ENCODE assay signal across 11 mouse cellular contexts in genomic region chr4:136176022-136176552, GRCm38 (mm10). TPM values are rescaled to one million over a fixed set of nuclear protein-coding genes. Genes with fewer than 3 reads are reported as not detected.
DNase-seq lines count a peak whose midpoint lies in the region; ATAC-seq and TF ChIP-seq lines count a peak whose summit lies in the region.
"Had no signal": no experiment of that assay in that cellular context is flagged by ENCODE, and none has a peak within 500 bp of the region (broad histone marks: within the 10 kb centered on the region; RNA-seq: fewer than 3 reads in every experiment).

No protein-coding gene starts in this region.

- TF ChIP-seq CTCF in heart, adult 2 months (IDR thresholded peaks at IDR 0.05), result no peak
- no peak for TF ChIP-seq CTCF in thymus, adult 2 months (IDR thresholded peaks at IDR 0.05; ENCODE audit: borderline replicate concordance, control insufficient read depth, extremely low read depth, insufficient read depth, low read length, poor library complexity)

- H3K27ac ChIP-seq in heart, embryonic 13.5 days (replicated peaks), result 0 out of 2 replicates have a peak overlapping the region, but pooled peaks have one; percentile 72
- H3K27ac ChIP-seq in heart, adult 2 months, result no peak overlapping the region
- peak overlapping the region; percentile 94 for H3K27ac ChIP-seq in thymus, adult 2 months (ENCODE audit: control insufficient read depth, insufficient read depth, low read length)
- no peak overlapping the region for H3K27ac ChIP-seq in limb, embryonic 13.5 days
- H3K27ac ChIP-seq: kidney, postnatal 0 days had no signal

- TF ChIP-seq POLR2A in heart, adult 2 months (IDR thresholded peaks at IDR 0.05; ENCODE audit: insufficient read depth, low read depth, low read length), result no peak
- TF ChIP-seq POLR2A in thymus, adult 2 months (IDR thresholded peaks at IDR 0.05; ENCODE audit: control insufficient read depth, extremely low read depth, insufficient read depth, low read length, poor library complexity), result no peak

- no peaks in the 10 kb centered on the region for H3K27me3 ChIP-seq in heart, embryonic 13.5 days (replicated peaks)
- no peaks in the 10 kb centered on the region for H3K27me3 ChIP-seq in heart, adult 2 months (ENCODE audit: control insufficient read depth, insufficient read depth, low read length)
- no peaks in the 10 kb centered on the region for H3K27me3 ChIP-seq in thymus, adult 2 months (ENCODE audit: control insufficient read depth, insufficient read depth, low read length)
- H3K27me3 ChIP-seq in limb, embryonic 13.5 days, result no peaks in the 10 kb centered on the region

- ATAC-seq in heart, embryonic 13.5 days (ENCODE audit: extremely low read depth, insufficient number of reproducible peaks, low FRiP score, low TSS enrichment), result no peak
- no peak for ATAC-seq in limb, embryonic 13.5 days (ENCODE audit: low FRiP score, low read depth)

- no peaks in the 10 kb centered on the region for H3K36me3 ChIP-seq in heart, embryonic 13.5 days
- H3K36me3 ChIP-seq in heart, adult 2 months (ENCODE audit: control insufficient read depth, insufficient read depth, low read length), result no peaks in the 10 kb centered on the region
- no peaks in the 10 kb centered on the region for H3K36me3 ChIP-seq in thymus, adult 2 months (ENCODE audit: control insufficient read depth, insufficient read depth, low read length)
- H3K36me3 ChIP-seq in limb, embryonic 13.5 days, result no peaks in the 10 kb centered on the region

- H3K4me3 ChIP-seq in heart, embryonic 13.5 days, result no peak overlapping the region
- H3K4me3 ChIP-seq in heart, adult 2 months, result no peak overlapping the region
- H3K4me3 ChIP-seq in thymus, adult 2 months (ENCODE audit: control insufficient read depth, insufficient read depth, low read length), result peak overlapping the region; percentile 6
- no peak overlapping the region for H3K4me3 ChIP-seq in limb, embryonic 13.5 days

- peaks cover 89% of the 10 kb centered on the region for H3K4me1 ChIP-seq in heart, embryonic 13.5 days
- H3K4me1 ChIP-seq in heart, adult 2 months (ENCODE audit: control insufficient read depth, insufficient read depth, low read length), result peaks cover 4% of the 10 kb centered on the region
- H3K4me1 ChIP-seq in thymus, adult 2 months (replicated peaks; ENCODE audit: control insufficient read depth, insufficient read depth, low read length), result peaks cover 73% of the 10 kb centered on the region
- peaks cover 74% of the 10 kb centered on the region for H3K4me1 ChIP-seq in limb, embryonic 13.5 days

- no peak for TF ChIP-seq EP300 in heart, adult 2 months (IDR thresholded peaks at IDR 0.05; ENCODE audit: insufficient read depth, low read depth, low read length)

- intact Hi-C loops in heart, adult 2 months (cut with DNase I), result no loop called here

- H3K79me2 ChIP-seq in heart, adult 2 months (replicated peaks; ENCODE audit: control insufficient read depth, insufficient read depth, low read length), result no peaks in the 10 kb centered on the region

- H3K4me2 ChIP-seq in heart, embryonic 13.5 days, result peak overlapping the region; percentile 100; the same call in 1 of the 2 replicates
- peak overlapping the region; percentile 1; the same call in 1 of the 2 replicates for H3K4me2 ChIP-seq in limb, embryonic 13.5 days (replicated peaks)

- no peaks in the 10 kb centered on the region for H3K9me3 ChIP-seq in heart, embryonic 13.5 days
- no peaks in the 10 kb centered on the region for H3K9me3 ChIP-seq in limb, embryonic 13.5 days

- no peak for DNase-seq in heart, adult 2 months
- peak; percentile 36 for DNase-seq in thymus, adult 2 months
- no peak for DNase-seq in thymus, adult 18-20 months
- peak; percentile 48 for DNase-seq in thymus, postnatal 4 days
- no peak for DNase-seq in urinary bladder, postnatal 25 days (ENCODE audit: low spot score)
- DNase-seq in left cerebral cortex, adult 11 months (ENCODE audit: low spot score), result no peak
- DNase-seq: retina, postnatal 1 day had no signal

- WGBS in heart, embryonic 13.5 days, result 68% methylated on average over 10 of the region's 10 CpGs
- 85% methylated on average over 10 of the region's 10 CpGs for WGBS in heart, adult 2 months
- 60% methylated on average over 10 of the region's 10 CpGs for WGBS in thymus, adult 2 months
- 73% methylated on average over 10 of the region's 10 CpGs for WGBS in limb, embryonic 13.5 days

- H3K9ac ChIP-seq in heart, embryonic 13.5 days, result peak overlapping the region; percentile 21; the same call in 1 of the 2 replicates
- no peak overlapping the region for H3K9ac ChIP-seq in heart, adult 2 months (ENCODE audit: low read depth, low read length)
- H3K9ac ChIP-seq in limb, embryonic 13.5 days, result peak overlapping the region; percentile 50

RNA-seq across cellular contexts. Expression of gene E2f2, which starts 3.9 kb away (rescaled TPM):
- polyA plus RNA-seq in heart, embryonic 13.5 days (2015; fragmentation: Nextera tagmentation; extraction: Ambion mirVana), result 6.2 and 6.6 TPM in 2 replicates
- 1 to 10 TPM in 1 of 2 experiments, under 1 TPM in 1; 0.65 to 5.3 TPM for total RNA-seq in heart, adult 2 months (2021)
- polyA plus RNA-seq in heart, adult 2 months (2012; rRNA removed), result 0.41 and 1.3 TPM in 2 replicates
- 164 and 208 TPM in 2 replicates for polyA plus RNA-seq in thymus, adult 2 months (2012; rRNA removed)
- polyA plus RNA-seq in limb, embryonic 13.5 days (2015; fragmentation: Nextera tagmentation; extraction: Ambion mirVana), result 7.9 and 8.7 TPM in 2 replicates

RNA-seq across cellular contexts. Expression of gene Asap3, which starts 30.1 kb away (rescaled TPM):
- 2.6 and 3.4 TPM in 2 replicates for polyA plus RNA-seq in heart, embryonic 13.5 days (2015; fragmentation: Nextera tagmentation; extraction: Ambion mirVana)
- total RNA-seq in heart, adult 2 months (2021), result 10 to 100 TPM in 1 of 2 experiments, 1 to 10 TPM in 1; 7.8 to 10.2 TPM
- polyA plus RNA-seq in heart, adult 2 months (2012; rRNA removed), result 8.6 and 9.4 TPM in 2 replicates
- polyA plus RNA-seq in thymus, adult 2 months (2012; rRNA removed), result 4.1 and 4.4 TPM in 2 replicates
- polyA plus RNA-seq in limb, embryonic 13.5 days (2015; fragmentation: Nextera tagmentation; extraction: Ambion mirVana), result 15.1 and 16.4 TPM in 2 replicates
- total RNA-seq: monocyte, adult 5-6 weeks had no signal

RNA-seq across cellular contexts. Expression of gene Id3, which starts 32.8 kb away (rescaled TPM):
- polyA plus RNA-seq in heart, embryonic 13.5 days (2015; fragmentation: Nextera tagmentation; extraction: Ambion mirVana), result 288 and 305 TPM in 2 replicates
- total RNA-seq in heart, adult 2 months (2021), result 10 to 100 TPM; 56.8 to 58.8 TPM
- polyA plus RNA-seq in heart, adult 2 months (2012; rRNA removed), result 92.1 and 120 TPM in 2 replicates
- polyA plus RNA-seq in thymus, adult 2 months (2012; rRNA removed), result 312 and 357 TPM in 2 replicates
- 736 and 770 TPM in 2 replicates for polyA plus RNA-seq in limb, embryonic 13.5 days (2015; fragmentation: Nextera tagmentation; extraction: Ambion mirVana)

Comparison
In these comparisons a context has a peak if more than half of its experiments do, and no peak if none do; other contexts are left out.
1. H3K27ac ChIP-seq: peak in heart, embryonic 13.5 days (single experiment) and thymus, adult 2 months (single experiment); none in heart, adult 2 months (single experiment) and limb, embryonic 13.5 days (single experiment).
2. DNase-seq: peak in thymus, adult 2 months (single experiment) and thymus, postnatal 4 days (single experiment); none in heart, adult 2 months (0 of 2), thymus, adult 18-20 months (0 of 2), urinary bladder, postnatal 25 days (single experiment) and left cerebral cortex, adult 11 months (single experiment).
3. RNA of gene E2f2, which starts 3.9 kb away (polyA plus RNA-seq): 164 to 208 TPM in thymus, adult 2 months; 7.9 to 8.7 TPM in limb, embryonic 13.5 days, 6.2 to 6.6 TPM in heart, embryonic 13.5 days and 0.41 to 1.3 TPM in heart, adult 2 months; every median in the first group is over 10 times any median in the second.